Mouse (Mus musculus) bone marrow macrophage, adult 2 months (primary cell): ENCODE measurements around the gene Sugt1.

Experiments used
- CTCF ChIP-seq: IDR thresholded peaks from 2 replicates; pipeline ENCODE4 v1.5.1; 2012; ENCODE audit warnings: low read depth, mild to moderate bottlenecking, low read length, moderate library complexity
- POLR2A ChIP-seq: IDR thresholded peaks from 2 replicates; pipeline ENCODE4 v1.6.1; 2012; ENCODE audit warnings: mild to moderate bottlenecking, low read depth, low read length, borderline replicate concordance

DNA sequence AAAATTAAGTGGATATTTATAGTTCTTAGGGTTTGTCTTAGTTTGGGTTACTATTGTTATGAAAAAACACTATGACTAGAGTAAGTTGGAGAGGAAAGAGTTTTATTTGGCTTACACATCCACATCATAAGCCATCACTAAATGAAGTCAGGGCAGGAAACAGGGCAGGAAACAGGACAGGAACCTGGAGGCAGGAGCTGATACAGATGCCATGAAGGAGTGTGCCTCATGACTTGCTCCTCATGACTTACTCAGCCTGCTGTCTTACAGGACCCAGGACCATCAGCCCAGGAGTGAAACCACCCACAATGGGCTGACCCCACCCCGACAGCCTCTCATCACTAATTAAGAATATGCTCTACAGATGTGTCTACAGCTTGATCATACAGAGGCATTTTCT is 13.1 kb upstream of the Sugt1 start:
- TF ChIP-seq POLR2A (no peak), CTCF (no peak)
